Comparison of ENCODE assay signal across 24 mouse cellular contexts in genomic region chr4:21684341-21684970, GRCm38 (mm10). TPM values are rescaled to one million over a fixed set of nuclear protein-coding genes. Genes with fewer than 3 reads are reported as not detected.
DNase-seq lines count a peak whose midpoint lies in the region; ATAC-seq lines count a peak whose summit lies in the region.
"Had no signal": no experiment of that assay in that cellular context is flagged by ENCODE, and none has a peak within 500 bp of the region (broad histone marks: within the 10 kb centered on the region; RNA-seq: fewer than 3 reads in every experiment).

No protein-coding gene starts in this region.

- ATAC-seq in midbrain, embryonic 12.5 days (ENCODE audit: low FRiP score, low read depth), result no peak
- ATAC-seq in midbrain, embryonic 15.5 days (replicated peaks), result no peak
- no peak for ATAC-seq in embryonic facial prominence, embryonic 11.5 days (replicated peaks; ENCODE audit: insufficient number of reproducible peaks, low FRiP score, low TSS enrichment, low read depth)
- no peak for ATAC-seq in neural tube, embryonic 14.5 days (ENCODE audit: low read depth)
- ATAC-seq: CD4-positive, CD25-positive, alpha-beta regulatory T cell, adult 4 months had no signal

- DNase-seq in embryonic facial prominence, embryonic 11.5 days (ENCODE audit: low spot score), result peak; percentile 33
- DNase-seq in limb, embryonic 10.5 days (ENCODE audit: low spot score), result peak; percentile 37
- no peak for DNase-seq in adrenal gland, adult (ENCODE audit: inconsistent age in 2 of 2, low spot score in 1 of 2)
- no peak for DNase-seq in cerebellum, adult 9-10 months
- no peak for DNase-seq in frontal cortex, postnatal 14 days (ENCODE audit: low spot score in 2 of 2)
- DNase-seq: adrenal gland, postnatal 10 days; cerebellum, adult 18-20 months; gastrocnemius, postnatal 10 days; heart, adult 2 months; lung, adult 18-20 months; lung, postnatal 36 days; thymus, adult 2 months had no signal

- H3K27ac ChIP-seq in midbrain, embryonic 12.5 days (replicated peaks), result no peak overlapping the region
- H3K27ac ChIP-seq in midbrain, embryonic 15.5 days, result no peak overlapping the region
- H3K27ac ChIP-seq in embryonic facial prominence, embryonic 11.5 days (replicated peaks; ENCODE audit: low read depth, low read length), result no peak overlapping the region
- no peak overlapping the region for H3K27ac ChIP-seq in limb, embryonic 10.5 days
- H3K27ac ChIP-seq in neural tube, embryonic 14.5 days (ENCODE audit: low read depth, low read length), result no peak overlapping the region
- H3K27ac ChIP-seq: heart, adult 2 months; kidney, embryonic 15.5 days had no signal

- 0 out of 2 replicates have a peak overlapping the region, but pooled peaks have one; percentile 1 for H3K4me3 ChIP-seq in midbrain, embryonic 12.5 days
- no peak overlapping the region for H3K4me3 ChIP-seq in midbrain, embryonic 15.5 days
- no peak overlapping the region for H3K4me3 ChIP-seq in embryonic facial prominence, embryonic 11.5 days (ENCODE audit: low read depth, low read length)
- no peak overlapping the region for H3K4me3 ChIP-seq in limb, embryonic 10.5 days
- H3K4me3 ChIP-seq in neural tube, embryonic 14.5 days (ENCODE audit: low read depth, low read length), result peak overlapping the region; percentile 24; the same call in 1 of the 2 replicates
- H3K4me3 ChIP-seq: heart, adult 2 months; kidney, embryonic 15.5 days had no signal

- no peak overlapping the region for H3K4me2 ChIP-seq in midbrain, embryonic 12.5 days (replicated peaks)
- no peak overlapping the region for H3K4me2 ChIP-seq in midbrain, embryonic 15.5 days
- H3K4me2 ChIP-seq in embryonic facial prominence, embryonic 11.5 days (ENCODE audit: low read depth, low read length), result no peak overlapping the region
- H3K4me2 ChIP-seq in neural tube, embryonic 14.5 days (ENCODE audit: low read depth, low read length), result no peak overlapping the region; the same call in 1 of the 2 replicates
- H3K4me2 ChIP-seq: kidney, embryonic 15.5 days had no signal

- no peaks in the 10 kb centered on the region for H3K36me3 ChIP-seq in midbrain, embryonic 12.5 days
- no peaks in the 10 kb centered on the region for H3K36me3 ChIP-seq in midbrain, embryonic 15.5 days (replicated peaks)
- no peaks in the 10 kb centered on the region for H3K36me3 ChIP-seq in embryonic facial prominence, embryonic 11.5 days (replicated peaks; ENCODE audit: control insufficient read depth, insufficient read depth, low read depth, low read length)
- no peaks in the 10 kb centered on the region for H3K36me3 ChIP-seq in limb, embryonic 10.5 days
- H3K36me3 ChIP-seq in neural tube, embryonic 14.5 days (ENCODE audit: control insufficient read depth, insufficient read depth, low read length), result no peaks in the 10 kb centered on the region
- H3K36me3 ChIP-seq: G1E; kidney, embryonic 15.5 days had no signal

- no peaks in the 10 kb centered on the region for H3K9me3 ChIP-seq in midbrain, embryonic 12.5 days
- no peaks in the 10 kb centered on the region for H3K9me3 ChIP-seq in midbrain, embryonic 15.5 days
- no peaks in the 10 kb centered on the region for H3K9me3 ChIP-seq in embryonic facial prominence, embryonic 11.5 days (replicated peaks; ENCODE audit: control insufficient read depth, low read length)
- no peaks in the 10 kb centered on the region for H3K9me3 ChIP-seq in limb, embryonic 10.5 days (replicated peaks)
- no peaks in the 10 kb centered on the region for H3K9me3 ChIP-seq in neural tube, embryonic 14.5 days (ENCODE audit: control insufficient read depth, low read length)
- H3K9me3 ChIP-seq: kidney, embryonic 15.5 days had no signal

- H3K9ac ChIP-seq in midbrain, embryonic 12.5 days (replicated peaks), result no peak overlapping the region
- no peak overlapping the region for H3K9ac ChIP-seq in midbrain, embryonic 15.5 days
- no peak overlapping the region for H3K9ac ChIP-seq in embryonic facial prominence, embryonic 11.5 days (replicated peaks; ENCODE audit: low read length)
- H3K9ac ChIP-seq in neural tube, embryonic 14.5 days (replicated peaks; ENCODE audit: low read depth, low read length), result no peak overlapping the region
- H3K9ac ChIP-seq: kidney, embryonic 15.5 days had no signal

- H3K4me1 ChIP-seq in midbrain, embryonic 12.5 days, result peaks cover 35% of the 10 kb centered on the region
- peaks cover 16% of the 10 kb centered on the region for H3K4me1 ChIP-seq in midbrain, embryonic 15.5 days
- no peaks in the 10 kb centered on the region; the same call in 1 of the 2 replicates for H3K4me1 ChIP-seq in embryonic facial prominence, embryonic 11.5 days (ENCODE audit: control insufficient read depth, insufficient read depth, low read length)
- H3K4me1 ChIP-seq in limb, embryonic 10.5 days, result peaks cover 16% of the 10 kb centered on the region
- H3K4me1 ChIP-seq in neural tube, embryonic 14.5 days (ENCODE audit: control insufficient read depth, insufficient read depth, low read length), result peaks cover 13% of the 10 kb centered on the region; the same call in 1 of the 2 replicates

- peaks cover 97% of the 10 kb centered on the region for H3K27me3 ChIP-seq in midbrain, embryonic 12.5 days
- peaks cover 82% of the 10 kb centered on the region for H3K27me3 ChIP-seq in midbrain, embryonic 15.5 days (replicated peaks)
- H3K27me3 ChIP-seq in embryonic facial prominence, embryonic 11.5 days (ENCODE audit: control insufficient read depth, insufficient read depth, low read length), result peaks cover 86% of the 10 kb centered on the region
- H3K27me3 ChIP-seq in limb, embryonic 10.5 days (ENCODE audit: low read depth, poor library complexity, severe bottlenecking), result peaks cover 100% of the 10 kb centered on the region
- peaks cover 50% of the 10 kb centered on the region for H3K27me3 ChIP-seq in neural tube, embryonic 14.5 days (ENCODE audit: control insufficient read depth, insufficient read depth, low read length)

- WGBS in midbrain, embryonic 12.5 days, result 2% methylated on average over 14 of the region's 14 CpGs
- WGBS in midbrain, embryonic 15.5 days, result under 1% methylated on average over 14 of the region's 14 CpGs
- whole genome bisulfite sequencing in embryonic facial prominence, embryonic 11.5 days, result 0% methylated on average over 14 of the region's 14 CpGs
- 2% methylated on average over 14 of the region's 14 CpGs for WGBS in limb, embryonic 10.5 days
- under 1% methylated on average over 14 of the region's 14 CpGs for WGBS in neural tube, embryonic 14.5 days

RNA-seq across cellular contexts. Expression of gene Prdm13, which starts 1.3 kb away (rescaled TPM):
- 0.17 and 1.4 TPM in 2 replicates for polyA plus RNA-seq in midbrain, embryonic 12.5 days (2016; fragmentation: Nextera tagmentation; extraction: Ambion mirVana)
- polyA plus RNA-seq in midbrain, embryonic 15.5 days (2015; fragmentation: Nextera tagmentation; extraction: Ambion mirVana), result 0.09 and 0.38 TPM in 2 replicates
- polyA plus RNA-seq in embryonic facial prominence, embryonic 11.5 days (2014; fragmentation: Nextera tagmentation; extraction: Ambion mirVana), result 0.29 and 0.53 TPM in 2 replicates
- polyA plus RNA-seq in limb, embryonic 10.5 days (2016; fragmentation: Nextera tagmentation; extraction: Ambion mirVana), result not detected in 2 replicates
- 0.36 and 0.50 TPM in 2 replicates for polyA plus RNA-seq in neural tube, embryonic 14.5 days (2014; fragmentation: Nextera tagmentation; extraction: Ambion mirVana)
- polyA plus RNA-seq: G1E; heart, adult 2 months; heart, postnatal 0 days; intestine, embryonic 14.5 days; kidney, embryonic 15.5 days; large intestine, adult 2 months; liver, adult 2 months; stomach, embryonic 14.5 days; thymus, adult 2 months; urinary bladder, adult 2 months had no signal

RNA-seq across cellular contexts. Expression of gene Ccnc, which starts 43.0 kb away (rescaled TPM):
- polyA plus RNA-seq in midbrain, embryonic 12.5 days (2016; fragmentation: Nextera tagmentation; extraction: Ambion mirVana), result 67.8 and 68.9 TPM in 2 replicates
- polyA plus RNA-seq in midbrain, embryonic 15.5 days (2015; fragmentation: Nextera tagmentation; extraction: Ambion mirVana), result 60.5 and 63.4 TPM in 2 replicates
- 61.3 and 67.5 TPM in 2 replicates for polyA plus RNA-seq in embryonic facial prominence, embryonic 11.5 days (2014; fragmentation: Nextera tagmentation; extraction: Ambion mirVana)
- polyA plus RNA-seq in limb, embryonic 10.5 days (2016; fragmentation: Nextera tagmentation; extraction: Ambion mirVana), result 39.0 and 41.8 TPM in 2 replicates
- polyA plus RNA-seq in neural tube, embryonic 14.5 days (2014; fragmentation: Nextera tagmentation; extraction: Ambion mirVana), result 71.5 and 76.5 TPM in 2 replicates

Comparison
In these comparisons a context has a peak if more than half of its experiments do, and no peak if none do; other contexts are left out.
1. H3K4me3 ChIP-seq: peak in midbrain, embryonic 12.5 days (single experiment) and neural tube, embryonic 14.5 days (single experiment); none in midbrain, embryonic 15.5 days (single experiment), embryonic facial prominence, embryonic 11.5 days (single experiment) and limb, embryonic 10.5 days (single experiment).
2. DNase-seq: peak in embryonic facial prominence, embryonic 11.5 days (single experiment) and limb, embryonic 10.5 days (single experiment); none in adrenal gland, adult (0 of 2), cerebellum, adult 9-10 months (single experiment) and frontal cortex, postnatal 14 days (0 of 2).